Mouse (Mus musculus): ENCODE measurements at regions not wholly inside any gene's neighbourhood (a gene's known extent, or its start where the extent isn't known, plus 50 kb on each side); places are given as distances from the start of the nearest gene placed in this dataset.

GRCm38 (mm10) chr15:63724543-63725186 lies 120.3 kb downstream of the Gsdmc2 start:
- no peak for DNase-seq

GRCm38 (mm10) chr15:63722991-63723390 lies 122.0 kb downstream of the Gsdmc2 start:
- DNase-seq, result no peak

GRCm38 (mm10) chr15:63721669-63722357 lies 123.2 kb downstream of the Gsdmc2 start:
- DNase-seq, result peak; percentile 35 to 37

GRCm38 (mm10) chr15:63717812-63718211 lies 127.2 kb downstream of the Gsdmc2 start:
- no peak for DNase-seq

- no peak for DNase-seq
Observed at GRCm38 (mm10) chr15:63713697-63714096, 131.3 kb downstream of the Gsdmc2 start.

GRCm38 (mm10) chr15:63710381-63710780 lies 134.6 kb downstream of the Gsdmc2 start:
- DNase-seq, result no peak

- DNase-seq, result no peak
Observed at GRCm38 (mm10) chr15:63709270-63709933, 135.6 kb downstream of the Gsdmc2 start.

GRCm38 (mm10) chr15:63704636-63705035 lies 140.3 kb downstream of the Gsdmc2 start:
- DNase-seq, result no peak

- no peak for DNase-seq
Observed at GRCm38 (mm10) chr15:63697831-63698230, 147.1 kb downstream of the Gsdmc2 start.

- no peak for DNase-seq
Observed at GRCm38 (mm10) chr15:63694150-63694549, 150.8 kb downstream of the Gsdmc2 start.

GRCm38 (mm10) chr15:63693561-63693960 lies 151.4 kb downstream of the Gsdmc2 start:
- DNase-seq, result no peak

GRCm38 (mm10) chr15:63692491-63693295 lies 152.3 kb downstream of the Gsdmc2 start:
- DNase-seq, result no peak

GRCm38 (mm10) chr15:63689788-63690575 lies 155.0 kb downstream of the Gsdmc2 start:
- no peak for DNase-seq

GRCm38 (mm10) chr15:63687852-63688251 lies 157.1 kb downstream of the Gsdmc2 start:
- DNase-seq, result no peak

GRCm38 (mm10) chr15:63686954-63687562 lies 157.9 kb downstream of the Gsdmc2 start:
- DNase-seq, result no peak

GRCm38 (mm10) chr15:63679984-63680925 lies 164.7 kb downstream of the Gsdmc2 start:
- no peak for DNase-seq

GRCm38 (mm10) chr15:63678921-63679320 lies 166.1 kb downstream of the Gsdmc2 start:
- DNase-seq, result no peak

- DNase-seq, result no peak
Observed at GRCm38 (mm10) chr15:63675491-63676036, 169.4 kb downstream of the Gsdmc2 start.

- DNase-seq, result no peak
Observed at GRCm38 (mm10) chr15:63674404-63674803, 170.6 kb downstream of the Gsdmc2 start.

- no peak for DNase-seq
Observed at GRCm38 (mm10) chr15:63671081-63671480, 173.9 kb downstream of the Gsdmc2 start.

All from adrenal gland, postnatal 36 days (tissue).